Mouse (Mus musculus): ENCODE results near the gene 4931428F04Rik. TPM values are rescaled to one million over a fixed set of nuclear protein-coding genes. Genes with fewer than 3 reads are reported as not detected.

4931428F04Rik gene
- total RNA-seq, 2 experiments from 2014 or later = 1.7 TPM; not detected in 1

DNA sequence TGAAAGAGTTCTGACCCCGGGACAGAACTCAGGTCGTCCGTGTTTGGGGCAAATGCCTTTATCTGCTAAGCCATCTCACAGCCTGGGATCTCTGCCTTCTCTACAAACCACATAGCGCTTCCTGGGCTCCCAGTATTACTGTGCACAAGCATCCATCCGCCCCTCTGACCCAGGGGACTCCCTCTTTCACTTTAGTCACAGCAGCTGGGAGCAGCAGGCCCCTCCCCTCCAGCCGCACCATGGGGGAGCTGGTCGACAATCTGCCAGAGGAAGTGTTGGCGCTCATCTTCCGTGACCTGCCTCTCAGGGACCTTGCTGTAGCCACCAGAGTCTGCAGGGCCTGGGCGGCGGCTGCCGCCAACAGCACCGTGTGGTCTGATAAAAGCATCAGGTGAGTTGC, 22.9 kb downstream of the 4931428F04Rik start:
- no peak for ATAC-seq (replicated peaks; ENCODE audit: low FRiP score, poor library complexity, severe bottlenecking)

GRCm38 (mm10) chr8:105265128-105265527, 24.5 kb downstream of the 4931428F04Rik start:
- no peak for ATAC-seq (replicated peaks; ENCODE audit: low FRiP score, poor library complexity, severe bottlenecking)

GRCm38 (mm10) chr8:105264024-105264982, 25.4 kb downstream of the 4931428F04Rik start, which contains the start of the genes Tradd and Fbxl8:
TSS of gene Tradd (minus strand) at chr8:105264609.
TSS of gene Fbxl8 (plus strand) at chr8:105264648.
- peak; percentile 97 for ATAC-seq (replicated peaks; ENCODE audit: low FRiP score, poor library complexity, severe bottlenecking)

DNA sequence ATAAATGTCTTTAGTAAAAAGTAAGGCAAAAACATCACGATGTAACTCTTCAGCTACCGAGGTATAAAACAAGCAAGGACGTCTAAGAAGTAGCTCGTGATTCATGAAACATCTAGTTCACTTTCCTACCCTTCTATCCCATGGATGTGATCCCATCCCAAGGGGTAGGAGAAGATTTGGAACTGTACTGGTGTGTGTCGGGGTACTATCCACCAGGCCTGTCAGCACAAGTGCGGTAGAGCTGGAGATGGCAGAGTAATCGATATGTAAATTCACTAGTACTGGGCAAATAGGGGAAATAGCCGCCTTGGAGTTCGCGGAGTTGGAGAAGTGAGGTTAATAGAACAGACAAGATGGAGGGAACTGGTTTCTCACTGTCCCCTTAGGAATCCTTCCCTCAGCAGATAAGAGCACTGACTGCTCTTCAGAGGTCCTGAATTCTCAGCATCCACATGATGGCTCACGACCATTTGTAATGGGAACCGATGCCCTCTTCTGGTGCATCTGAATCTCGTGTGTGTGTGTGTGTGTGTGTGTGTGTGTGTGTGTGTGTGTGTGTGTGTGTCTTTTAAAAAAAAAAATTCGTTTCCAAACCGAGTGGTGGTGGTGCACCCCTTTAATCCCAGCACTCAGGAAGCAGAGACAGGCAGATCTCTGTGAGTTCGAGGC, 26.3 kb downstream of the 4931428F04Rik start:
- ATAC-seq (replicated peaks; ENCODE audit: low FRiP score, poor library complexity, severe bottlenecking) = no peak

DNA sequence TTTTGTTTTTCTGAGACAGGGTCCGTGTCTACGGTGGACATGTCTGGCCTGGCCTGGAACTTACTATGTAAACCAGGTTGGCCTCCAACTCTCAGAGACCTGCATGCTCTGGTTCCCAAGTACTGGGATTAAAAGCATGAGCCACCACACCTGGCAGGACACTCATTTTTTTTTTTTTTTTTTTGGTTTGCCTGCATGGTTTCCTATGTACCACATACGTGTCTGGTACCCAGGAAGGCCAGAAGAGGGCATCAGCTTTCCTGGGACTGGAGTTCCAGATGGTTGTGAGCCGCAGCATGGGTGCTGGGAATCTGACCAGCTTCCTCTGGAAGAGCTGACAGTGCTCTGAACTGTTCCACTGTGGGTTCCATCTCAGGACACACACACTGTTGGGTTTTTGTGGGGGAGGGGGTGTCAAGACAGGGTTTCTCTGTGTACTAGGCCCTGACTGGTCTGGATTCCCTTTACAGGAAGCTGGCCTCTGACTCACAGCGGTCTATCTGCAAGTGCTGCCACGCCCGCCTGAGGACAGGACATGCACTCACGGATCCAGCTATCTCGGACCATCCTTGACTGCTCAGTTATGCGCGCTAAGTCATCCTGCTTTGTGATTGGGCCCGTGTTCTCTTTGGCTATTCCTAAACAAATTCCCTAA, 28.2 kb downstream of the 4931428F04Rik start:
- no peak for ATAC-seq (replicated peaks; ENCODE audit: low FRiP score, poor library complexity, severe bottlenecking)

- ATAC-seq (replicated peaks; ENCODE audit: low FRiP score, poor library complexity, severe bottlenecking) = no peak
Observed at GRCm38 (mm10) chr8:105260371-105261099, 29.1 kb downstream of the 4931428F04Rik start.

- peak; percentile 59 for ATAC-seq (replicated peaks; ENCODE audit: low FRiP score, poor library complexity, severe bottlenecking)
Observed at GRCm38 (mm10) chr8:105259721-105260320, 29.8 kb downstream of the 4931428F04Rik start.

- ATAC-seq (replicated peaks; ENCODE audit: low FRiP score, poor library complexity, severe bottlenecking) = no peak
Observed at GRCm38 (mm10) chr8:105258911-105259720, 30.5 kb downstream of the 4931428F04Rik start.

- ATAC-seq (replicated peaks; ENCODE audit: low FRiP score, poor library complexity, severe bottlenecking) = no peak
Observed at GRCm38 (mm10) chr8:105257318-105258114, 32.1 kb downstream of the 4931428F04Rik start.

- ATAC-seq (replicated peaks; ENCODE audit: low FRiP score, poor library complexity, severe bottlenecking) = peak; percentile 74
Observed at GRCm38 (mm10) chr8:105254966-105255350, 34.7 kb downstream of the 4931428F04Rik start, which contains the start of gene B3gnt9. TSS of gene B3gnt9 (minus strand) at chr8:105255153.

DNA sequence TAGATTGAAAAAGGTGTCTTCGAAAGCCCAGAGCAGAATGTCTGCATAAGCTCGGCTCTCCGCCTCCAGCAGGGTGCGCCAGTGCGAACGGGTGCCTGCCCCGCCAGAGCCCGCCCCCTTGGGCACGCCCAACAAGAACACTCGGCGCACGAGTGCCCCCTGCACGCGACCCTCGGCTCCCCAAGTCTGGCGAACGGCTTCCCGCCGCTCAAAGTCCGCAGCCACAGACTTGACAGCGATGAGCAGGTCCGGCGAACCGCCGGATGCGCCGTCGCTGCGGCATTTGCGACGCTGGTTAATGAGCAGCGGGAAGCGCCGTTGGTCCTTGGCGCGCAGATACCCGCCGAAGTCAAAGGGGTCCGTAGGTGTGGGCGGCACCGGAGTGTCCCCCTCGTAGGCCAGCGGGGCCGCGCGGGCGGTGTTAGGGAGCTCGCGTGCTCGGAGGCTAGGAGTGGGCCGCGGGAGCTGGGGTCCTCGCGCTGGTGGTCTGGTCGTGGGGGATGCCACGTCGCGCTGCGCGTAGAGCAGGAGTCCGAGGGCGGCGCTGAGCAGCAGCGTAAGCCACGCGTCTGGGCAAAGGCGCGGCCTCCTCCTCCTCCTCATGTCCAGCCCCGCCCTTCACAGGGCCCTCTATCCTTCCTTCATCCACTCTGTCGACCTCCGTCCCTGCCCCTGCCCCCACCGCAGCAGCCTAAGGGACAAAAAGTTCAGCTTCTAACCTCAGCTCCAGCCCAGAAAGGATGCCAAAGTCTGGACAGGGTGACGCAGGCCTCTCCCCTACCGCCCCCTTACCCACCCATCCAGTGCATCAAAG, 35.3 kb downstream of the 4931428F04Rik start:
- ATAC-seq (replicated peaks; ENCODE audit: low FRiP score, poor library complexity, severe bottlenecking) = peak; percentile 84

DNA sequence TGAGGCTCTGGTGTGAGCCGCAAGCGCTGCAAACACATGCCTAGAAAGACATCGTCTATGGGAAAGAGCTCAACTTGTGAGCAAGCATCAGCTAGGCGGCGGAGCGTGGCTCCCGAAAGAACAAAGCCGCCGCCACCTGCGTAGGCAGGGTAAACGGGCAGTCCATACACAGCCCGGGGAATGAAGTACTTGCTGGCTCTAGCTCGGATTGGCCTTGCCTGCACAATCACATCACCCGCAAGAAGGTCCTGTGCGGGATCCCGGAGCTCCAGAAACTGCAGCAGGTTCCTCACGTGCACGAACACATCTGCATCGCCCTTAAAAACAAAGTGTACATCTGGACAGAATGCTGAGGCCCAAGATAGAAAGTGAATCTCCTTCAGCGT, 35.9 kb downstream of the 4931428F04Rik start:
- ATAC-seq (replicated peaks; ENCODE audit: low FRiP score, poor library complexity, severe bottlenecking) = no peak

DNA sequence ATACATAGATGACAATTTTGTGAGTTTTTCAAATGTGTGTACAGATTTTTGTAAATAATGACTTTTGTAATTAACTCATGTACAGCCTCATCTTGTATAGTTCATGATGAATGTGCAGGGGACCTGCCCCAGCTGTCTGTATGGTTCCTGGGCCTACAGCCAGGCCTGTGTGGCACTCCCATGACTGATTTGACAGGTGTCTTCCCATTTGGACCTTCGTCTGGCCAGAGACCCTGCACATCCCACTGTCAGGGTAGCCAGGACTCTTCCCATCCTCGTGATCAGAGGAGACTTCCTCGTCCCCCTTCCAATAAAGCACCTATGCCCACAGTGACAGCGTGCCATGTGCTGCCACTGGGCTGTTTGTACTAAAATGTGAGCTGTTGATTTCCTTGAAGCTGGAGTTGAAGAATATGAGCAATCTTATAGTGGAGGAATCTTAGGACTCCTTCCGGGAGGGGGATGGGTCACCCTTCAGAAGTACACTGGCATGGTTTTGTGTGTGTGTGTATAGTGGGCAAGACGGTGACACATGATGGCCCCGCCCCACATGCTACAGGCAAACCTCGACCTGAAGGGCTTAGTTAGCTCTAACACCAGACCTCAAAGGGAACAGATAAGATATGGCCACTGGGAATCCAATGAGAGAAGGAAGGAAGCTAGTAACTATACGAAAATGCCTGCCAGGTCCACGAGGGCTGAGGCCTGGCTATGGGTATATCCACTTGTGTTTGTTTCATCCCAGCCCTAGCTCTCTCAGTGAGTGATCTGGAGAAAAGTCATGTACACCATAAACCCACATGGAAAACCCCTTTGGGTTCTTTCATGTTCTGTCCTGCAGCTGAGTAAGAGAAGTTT, 36.8 kb downstream of the 4931428F04Rik start:
- no peak for ATAC-seq (replicated peaks; ENCODE audit: low FRiP score, poor library complexity, severe bottlenecking)

GRCm38 (mm10) chr8:105251954-105252353, 37.7 kb downstream of the 4931428F04Rik start:
- no peak for ATAC-seq (replicated peaks; ENCODE audit: low FRiP score, poor library complexity, severe bottlenecking)

DNA sequence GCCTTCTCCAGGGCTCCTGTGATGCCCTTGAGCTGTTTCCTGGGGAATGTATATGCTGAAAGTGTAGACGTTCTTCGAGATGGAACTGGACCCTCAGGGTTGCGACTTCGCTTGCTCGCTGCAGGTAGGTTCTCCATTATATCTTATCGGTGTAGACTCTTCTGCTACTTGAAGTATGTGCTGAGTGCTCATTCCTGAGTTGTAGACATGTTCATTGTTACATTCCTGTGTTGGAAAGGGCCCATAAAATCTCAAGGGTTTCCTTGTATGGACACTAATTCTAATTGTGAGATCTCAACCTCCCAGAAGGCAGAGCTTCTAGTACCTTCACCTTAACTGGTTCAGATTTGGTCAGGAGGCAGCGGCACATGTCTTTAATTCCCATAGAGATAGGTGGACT, 48.6 kb downstream of the 4931428F04Rik start:
- ATAC-seq (replicated peaks; ENCODE audit: low FRiP score, poor library complexity, severe bottlenecking) = no peak
